Comparison of ENCODE assay signal across 8 mouse cellular contexts in the genomic region with DNA sequence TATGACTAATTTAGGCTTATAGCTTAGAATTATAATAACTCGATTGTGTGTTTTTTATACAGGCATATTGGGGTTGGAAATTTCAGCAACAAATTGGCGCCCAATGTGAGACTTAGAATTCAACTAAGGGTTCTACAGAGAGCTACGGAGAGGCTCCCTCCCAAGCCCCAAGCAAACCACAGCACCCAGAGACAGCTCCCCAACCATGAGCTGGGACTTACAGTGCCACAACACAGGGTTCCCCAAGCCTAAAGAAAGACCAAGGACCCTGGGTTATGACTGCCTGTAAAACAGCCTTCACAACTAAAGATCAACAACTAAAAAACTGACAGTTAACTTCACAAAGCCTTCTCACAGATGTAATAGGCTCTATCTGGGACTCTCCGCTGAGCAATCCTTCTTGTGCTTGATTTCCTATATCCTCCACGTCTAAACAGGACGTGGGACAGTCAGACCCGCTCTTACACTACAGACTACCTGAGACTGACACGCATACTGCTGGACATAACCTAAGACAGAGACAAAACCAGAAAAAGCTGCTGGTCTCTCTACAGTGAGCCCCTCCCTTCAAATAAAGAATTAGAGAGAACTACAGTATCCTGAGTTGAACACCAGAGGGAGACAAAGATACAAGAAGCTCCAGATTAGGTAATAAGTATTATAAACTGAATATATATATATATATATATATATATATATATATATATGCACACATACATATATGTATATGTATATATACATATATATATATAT. TPM values are rescaled to one million over a fixed set of nuclear protein-coding genes. Genes with fewer than 3 reads are reported as not detected.
DNase-seq lines count a peak whose midpoint lies in the region; ATAC-seq lines count a peak whose summit lies in the region.

No protein-coding gene starts in this region.

- intact Hi-C loops in heart, postnatal 36 days (cut with DNase I): loop anchor here (1.0 to 5.0 kb wide), 3 partner anchors 70 to 138 kb away; a partner anchor contains a TSS

- peak; percentile 69 for ATAC-seq in granulocyte monocyte progenitor cell, adult 5-6 weeks (replicated peaks; ENCODE audit: poor library complexity, severe bottlenecking)

- peak; percentile 52 for DNase-seq in heart, adult 8-10 months (ENCODE audit: low spot score)
- DNase-seq in heart, postnatal 36 days: no peak
- peak; percentile 42 for DNase-seq in thymus, postnatal 0 days (ENCODE audit: low spot score)
- no peak for DNase-seq in thymus, postnatal 4 days
- no peak for DNase-seq in urinary bladder, adult 18-20 months (ENCODE audit: low spot score in 2 of 2)
- DNase-seq in urinary bladder, adult 2 months (ENCODE audit: low spot score): no peak
- DNase-seq in adrenal gland, adult 8-10 months: no peak

RNA-seq across cellular contexts. Expression of a gene that starts 13.6 kb away (rescaled TPM):
- 10 to 100 TPM; 41.9 to 47.2 (median 43.2) TPM for total RNA-seq in heart, adult 8-10 months (2022)
- total RNA-seq in heart, postnatal 36 days (2021): 10 to 100 TPM; 41.8 to 47.5 TPM
- 16.6 and 18.1 TPM in 2 replicates for polyA plus RNA-seq in thymus, postnatal 0 days (2015; fragmentation: Nextera tagmentation; extraction: Ambion mirVana)
- 40.0 and 41.2 TPM in 2 replicates for total RNA-seq in granulocyte monocyte progenitor cell, adult 5-6 weeks (2014; fragmentation: Nextera tagmentation)
- total RNA-seq in granulocyte monocyte progenitor cell, adult 5-6 weeks (2017): 23.3 and 23.7 TPM in 2 replicates
- polyA plus RNA-seq in urinary bladder, adult 2 months (2012; rRNA removed): 12.6 and 14.1 TPM in 2 replicates
- total RNA-seq in adrenal gland, adult 8-10 months (2022): 10 to 100 TPM; 19.4 to 27.5 (median 26.4) TPM

Comparison
In these comparisons a context has a peak if more than half of its experiments do, and no peak if none do; other contexts are left out.
1. DNase-seq: peak in heart, adult 8-10 months (single experiment) and thymus, postnatal 0 days (single experiment); none in heart, postnatal 36 days (0 of 2), thymus, postnatal 4 days (single experiment), urinary bladder, adult 18-20 months (0 of 2), urinary bladder, adult 2 months (single experiment) and adrenal gland, adult 8-10 months (single experiment).